Mouse (Mus musculus) heart, adult 11 months (tissue): Measurements from ENCODE around the gene Gm9945.

Experiments used
- DNase-seq: peaks from one replicate; pipeline ENCODE4 v3.0.0; 2022

The Gm9945 gene

DNA sequence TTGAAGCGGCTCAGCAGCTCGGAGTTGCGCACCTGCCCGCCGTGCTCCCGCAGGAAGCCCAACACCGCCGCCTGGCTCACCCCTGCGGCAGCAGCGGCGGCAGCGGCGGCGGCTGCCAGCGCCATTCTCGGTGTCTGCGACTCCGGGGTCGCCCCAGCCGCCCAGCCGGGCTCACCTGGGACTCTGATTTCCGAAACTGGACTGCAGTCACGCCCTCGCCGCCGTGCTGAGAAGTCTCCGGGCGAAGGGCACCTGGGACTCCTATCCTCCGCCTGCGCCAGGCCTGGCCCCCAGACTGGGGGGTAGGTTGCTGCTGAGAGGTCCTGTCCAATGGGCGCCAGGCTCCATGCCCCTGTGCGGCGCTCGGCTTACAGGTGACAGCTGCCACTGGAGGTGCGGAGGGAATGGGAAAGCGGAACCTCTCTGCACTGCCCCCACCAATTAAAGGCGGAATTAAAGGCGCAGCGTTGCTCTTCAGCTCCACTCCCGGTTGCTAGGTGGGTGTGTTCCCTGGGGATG is at the start of gene Gm9945, which contains the start of gene Sowaha:
TSS of gene Gm9945 (plus strand) at position 384 of the 519 bp plus-strand sequence.
TSS of gene Sowaha (minus strand) at position 492 of the 519 bp plus-strand sequence.
- no peak for DNase-seq

DNA sequence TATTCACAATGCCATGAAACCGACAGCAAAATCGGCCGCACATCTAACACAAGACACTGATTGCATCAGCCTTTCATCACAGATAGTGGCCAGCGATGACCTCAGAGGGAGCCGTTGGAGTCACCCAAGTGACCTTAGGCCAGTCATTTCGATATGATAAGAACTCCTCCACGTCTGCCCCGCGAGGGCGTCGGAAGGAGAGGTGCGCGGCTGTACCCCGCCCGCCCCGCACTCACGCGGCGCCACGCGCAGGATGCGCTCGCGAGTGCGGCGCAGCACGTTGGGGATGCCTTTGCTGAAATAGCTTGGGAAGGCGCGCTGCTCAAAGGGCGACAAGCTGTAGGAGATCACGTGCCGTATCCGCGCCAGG is 49.7 kb upstream of the Gm9945 start:
- no peak for DNase-seq

DNA sequence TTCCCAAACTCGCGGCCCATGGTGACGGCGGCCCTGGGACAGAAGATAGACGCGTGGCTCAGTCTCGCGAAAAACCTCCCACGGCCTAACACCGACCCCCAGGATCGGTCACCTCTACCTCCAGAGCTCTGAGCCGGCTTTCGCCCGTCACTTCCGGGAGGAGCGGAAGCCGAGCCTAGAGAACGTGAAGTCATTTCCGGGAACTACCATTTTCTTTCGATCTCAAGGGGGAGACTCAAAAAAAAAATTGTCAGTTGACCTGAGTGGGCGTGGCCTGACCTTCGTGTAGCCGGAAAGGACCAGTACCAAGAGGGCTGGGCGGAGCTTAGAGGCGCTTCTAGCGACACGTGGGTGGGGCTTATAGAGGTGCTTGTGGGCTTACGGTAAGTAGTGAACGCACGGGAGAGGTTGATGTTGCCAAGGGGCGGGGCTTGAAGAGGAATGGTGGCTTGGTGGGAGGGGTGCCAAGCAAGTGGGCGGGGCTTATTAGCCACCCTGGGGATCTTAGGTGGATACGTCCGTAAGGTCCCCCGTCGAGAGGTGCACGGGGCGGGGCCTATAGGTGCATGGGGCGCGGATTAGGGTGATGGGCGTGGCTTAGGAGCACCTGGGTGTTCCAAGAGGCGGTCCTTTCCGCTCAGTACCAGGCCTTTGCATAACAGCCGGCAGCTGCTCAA is 49.2 kb upstream of the Gm9945 start, which contains the start of the genes Uqcrq and Gdf9:
TSS of gene Uqcrq (minus strand) at position 162 of the 677 bp plus-strand sequence.
TSS of gene Gdf9 (plus strand) at position 354 of the 677 bp plus-strand sequence.
- DNase-seq = peak; percentile 100

DNA sequence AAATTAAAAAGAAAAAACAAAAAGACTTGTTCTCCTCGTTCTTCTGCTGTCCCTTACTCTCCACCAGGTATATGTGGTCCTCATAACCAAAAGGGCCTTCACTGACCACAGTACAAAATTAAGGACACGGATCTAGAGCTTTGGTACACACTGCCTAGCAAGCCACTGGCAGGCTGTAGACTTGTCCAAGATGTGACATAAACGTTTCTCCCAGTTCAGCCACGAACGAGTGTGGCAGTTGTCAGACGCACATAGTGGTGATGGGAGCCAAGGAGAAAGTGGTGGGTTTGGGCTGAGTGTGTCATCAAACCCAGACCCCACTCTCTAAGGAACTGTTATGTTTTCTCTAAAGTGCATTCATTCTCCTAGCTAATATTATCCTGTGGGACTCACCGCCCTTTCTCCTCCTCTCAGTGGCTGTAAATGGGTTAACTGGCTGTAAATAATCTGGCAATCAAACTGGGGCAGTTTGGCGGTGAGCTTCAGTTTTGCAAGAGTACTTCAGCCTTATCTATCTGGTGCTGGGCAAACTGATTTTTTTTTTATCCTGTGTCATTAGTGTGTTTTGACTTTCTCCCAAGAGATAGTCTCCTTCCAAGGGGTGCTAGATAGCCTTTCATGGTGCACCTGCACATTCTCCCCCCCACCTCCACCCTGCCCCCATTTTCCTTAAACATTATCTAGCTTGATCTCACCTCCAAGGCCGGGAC is 48.5 kb upstream of the Gm9945 start:
- DNase-seq = peak; percentile 72

DNA sequence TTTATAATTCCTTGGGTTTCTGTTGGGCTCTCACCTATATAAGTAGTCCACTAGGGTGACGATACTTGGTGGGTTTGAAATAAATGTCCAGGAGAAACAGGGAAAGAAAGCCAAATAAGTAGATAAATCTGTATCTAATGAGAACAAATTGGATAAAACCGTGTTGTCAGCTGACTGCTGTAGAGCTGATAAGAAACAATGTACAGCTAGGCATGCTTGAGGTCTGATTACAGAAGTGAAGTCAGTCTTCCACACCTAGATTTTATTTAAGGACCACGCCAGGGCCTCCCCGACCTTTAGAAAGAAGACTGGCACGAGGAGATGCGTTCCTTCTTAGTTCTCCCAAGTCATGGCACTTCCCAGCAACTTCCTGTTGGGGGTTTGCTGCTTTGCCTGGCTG is 46.9 kb upstream of the Gm9945 start:
- no peak for DNase-seq

DNA sequence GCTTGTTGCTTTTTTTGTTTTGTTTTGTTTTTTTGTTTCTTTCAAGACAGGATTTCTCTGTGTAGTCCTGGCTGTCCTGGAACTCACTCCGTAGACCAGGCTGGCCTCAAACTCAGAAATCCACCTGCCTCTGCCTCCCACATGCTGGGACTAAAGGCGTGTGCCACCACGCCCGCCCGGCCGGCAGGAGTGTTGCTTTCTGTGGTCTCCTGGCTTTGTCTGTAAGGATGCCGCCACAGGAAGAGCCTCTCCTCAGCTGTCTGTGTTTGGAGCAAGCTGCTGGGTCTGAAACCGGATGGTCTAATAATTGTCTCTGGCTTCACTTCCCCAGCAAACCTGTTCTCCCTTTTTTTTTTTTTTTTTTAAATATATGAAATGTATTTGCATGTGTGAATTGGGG is 44.5 kb upstream of the Gm9945 start:
- DNase-seq = no peak

DNA sequence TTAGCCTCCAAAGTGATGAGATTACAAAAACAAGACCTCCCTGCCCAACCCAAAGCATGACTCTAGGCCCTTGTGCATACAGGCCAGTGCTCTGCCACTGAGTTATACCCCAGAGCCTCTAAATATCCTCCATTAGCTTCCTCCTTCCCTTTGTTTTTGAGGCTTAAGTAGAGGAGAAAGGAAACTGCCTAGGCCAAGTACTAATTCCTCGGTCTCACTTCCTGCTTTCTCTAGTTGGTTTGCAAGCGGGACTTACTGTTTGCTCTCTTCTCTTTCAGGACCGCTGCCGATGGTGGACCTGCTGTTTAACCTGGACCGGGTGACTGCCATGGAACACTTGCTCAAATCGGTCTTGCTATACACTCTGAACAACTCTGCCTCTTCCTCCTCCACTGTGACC is 43.6 kb upstream of the Gm9945 start:
- no peak for DNase-seq

DNA sequence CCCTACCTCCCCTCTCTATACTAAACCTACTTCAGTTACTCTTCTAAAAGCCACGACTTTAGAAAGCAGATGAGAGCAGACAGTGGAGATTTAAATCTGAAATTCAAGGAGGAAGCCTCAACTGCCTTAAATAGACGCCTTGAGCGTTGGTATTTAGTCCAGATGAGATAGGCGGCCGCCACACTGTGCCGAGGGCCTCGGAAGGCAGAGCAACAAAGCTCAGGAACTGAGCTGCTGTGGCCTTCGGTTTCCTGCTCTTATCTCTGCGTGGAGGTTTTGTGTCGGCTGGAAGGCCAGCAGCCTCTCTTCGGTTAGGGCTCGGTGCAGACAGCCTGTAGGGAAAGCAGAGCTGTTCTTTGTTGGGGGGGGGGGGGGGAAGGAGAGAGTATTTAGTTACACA is 38.0 kb upstream of the Gm9945 start:
- no peak for DNase-seq

DNA sequence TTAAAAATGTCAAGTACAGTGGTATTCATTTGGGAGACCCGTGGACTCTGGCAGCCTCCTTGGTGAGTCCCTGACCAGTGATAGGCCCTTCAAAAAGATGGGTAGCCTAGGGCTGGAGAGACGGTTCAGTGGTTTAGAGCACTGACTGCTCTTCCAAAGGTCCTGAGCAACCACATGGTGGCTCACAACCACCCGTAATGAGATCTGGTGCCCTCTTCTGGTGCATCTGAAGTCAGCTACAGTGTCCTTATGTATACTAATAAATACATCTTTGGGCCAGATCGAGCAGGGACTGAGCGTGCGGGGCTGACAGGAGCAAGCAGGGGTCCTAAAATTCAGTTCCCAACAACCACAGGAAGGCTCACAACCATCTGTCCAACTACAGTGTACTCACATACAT is 36.1 kb upstream of the Gm9945 start:
- no peak for DNase-seq

DNA sequence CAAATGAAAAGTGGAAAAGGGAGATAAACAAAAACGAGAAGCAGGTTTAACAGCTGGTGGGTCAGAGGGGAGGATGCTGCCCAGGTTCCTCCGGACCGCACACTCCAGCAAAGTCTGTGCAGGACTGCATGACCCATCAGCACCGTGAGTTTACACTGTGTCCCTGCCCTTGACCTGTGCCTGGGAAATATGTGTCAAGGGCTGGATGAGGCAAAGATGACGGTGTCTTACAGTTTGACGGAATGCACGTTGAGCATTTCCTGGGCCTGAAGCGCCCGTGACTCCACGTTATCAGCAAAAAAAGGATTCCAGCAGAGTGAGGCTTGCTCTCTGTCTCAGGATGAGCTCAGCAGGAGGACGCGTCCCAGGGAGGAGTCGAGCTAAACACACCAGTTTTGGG is 34.4 kb upstream of the Gm9945 start:
- peak; percentile 83 for DNase-seq

DNA sequence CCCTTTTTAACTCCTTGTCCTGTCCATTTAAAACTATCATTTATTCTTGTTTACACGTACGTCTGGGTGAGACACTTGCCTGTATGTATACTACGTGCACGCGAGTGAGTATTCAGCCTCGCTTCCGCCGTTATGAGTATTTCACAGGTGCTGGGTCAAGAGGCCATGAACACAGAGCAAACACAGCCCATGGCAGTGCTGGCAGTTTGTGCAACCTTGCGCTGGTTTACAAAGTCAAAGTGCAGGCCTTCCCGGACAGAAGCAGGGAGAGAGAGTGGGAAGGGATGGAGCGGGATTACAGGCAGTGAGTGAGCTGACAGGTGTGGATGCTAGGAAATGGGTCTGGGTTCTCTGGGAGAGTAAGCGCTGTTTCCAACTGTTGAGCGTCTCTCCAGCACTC is 33.8 kb upstream of the Gm9945 start:
- no peak for DNase-seq

DNA sequence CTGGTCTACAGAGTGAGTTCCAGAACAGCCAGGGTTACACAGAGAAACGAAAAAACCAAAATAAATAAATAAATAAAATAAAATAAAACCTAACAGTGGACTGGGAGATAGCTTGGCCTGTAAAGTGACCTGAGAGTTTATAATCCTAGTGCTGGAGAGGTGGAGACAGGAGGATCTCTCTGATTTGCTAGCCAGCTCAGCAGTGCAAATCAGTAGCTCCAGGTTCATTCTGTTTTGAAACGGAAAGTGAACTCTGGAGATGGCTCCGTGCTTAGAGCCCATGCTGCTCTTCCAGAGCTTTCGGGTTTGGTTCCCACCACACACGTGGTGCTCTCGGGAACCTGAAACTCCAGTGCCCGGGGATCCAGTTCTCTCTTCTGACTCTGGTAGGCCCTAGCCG is 32.0 kb upstream of the Gm9945 start:
- DNase-seq = no peak

DNA sequence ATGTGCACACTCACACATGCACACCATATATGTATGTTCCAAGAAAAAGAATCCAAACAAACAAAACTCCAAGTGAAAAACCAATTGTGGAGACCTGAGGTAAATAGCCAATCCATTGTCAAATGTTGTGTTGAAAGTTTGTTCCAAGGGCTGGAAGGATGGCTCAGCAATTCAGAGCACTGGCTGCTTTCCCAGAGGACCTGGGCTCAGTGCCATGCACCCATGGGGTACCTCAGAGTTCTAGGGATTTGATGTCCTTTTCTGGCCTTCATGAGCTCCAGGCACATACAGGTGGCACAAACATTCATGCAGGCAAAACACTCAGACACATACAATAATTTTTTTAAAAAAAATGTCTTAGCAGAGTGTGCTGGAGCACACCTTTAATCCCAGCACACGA is 31.4 kb upstream of the Gm9945 start:
- peak; percentile 95 for DNase-seq

DNA sequence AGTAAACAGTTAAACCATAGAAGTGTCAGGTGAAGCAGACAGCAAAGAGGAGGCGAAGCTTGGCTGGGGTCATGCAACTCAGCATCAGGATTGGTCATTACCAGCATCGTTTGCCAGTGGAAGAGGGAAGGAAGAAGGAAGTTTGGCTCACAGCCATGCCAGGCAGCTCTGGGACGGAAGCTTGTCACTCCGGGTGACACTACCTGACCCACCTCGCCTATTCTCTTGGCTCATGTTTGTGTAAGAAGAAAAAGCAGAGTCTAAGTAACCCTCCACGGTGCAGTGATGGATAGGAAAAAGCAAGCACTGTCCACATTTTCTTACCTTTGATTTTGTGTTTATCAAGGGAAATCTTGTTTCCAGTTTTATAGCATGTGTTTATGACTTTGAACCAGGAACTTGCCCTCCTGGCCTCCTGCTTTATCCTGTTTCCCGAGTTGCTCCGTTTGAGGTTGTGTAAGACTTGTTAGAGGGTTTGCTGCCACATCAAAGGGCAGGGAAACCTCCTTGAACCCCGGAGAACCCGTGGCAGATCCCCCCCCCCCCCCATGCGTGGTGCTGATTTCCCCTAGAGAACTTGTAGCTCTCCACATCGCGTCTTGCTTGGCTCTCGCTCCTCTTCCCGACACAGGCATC is 29.8 kb upstream of the Gm9945 start:
- no peak for DNase-seq

DNA sequence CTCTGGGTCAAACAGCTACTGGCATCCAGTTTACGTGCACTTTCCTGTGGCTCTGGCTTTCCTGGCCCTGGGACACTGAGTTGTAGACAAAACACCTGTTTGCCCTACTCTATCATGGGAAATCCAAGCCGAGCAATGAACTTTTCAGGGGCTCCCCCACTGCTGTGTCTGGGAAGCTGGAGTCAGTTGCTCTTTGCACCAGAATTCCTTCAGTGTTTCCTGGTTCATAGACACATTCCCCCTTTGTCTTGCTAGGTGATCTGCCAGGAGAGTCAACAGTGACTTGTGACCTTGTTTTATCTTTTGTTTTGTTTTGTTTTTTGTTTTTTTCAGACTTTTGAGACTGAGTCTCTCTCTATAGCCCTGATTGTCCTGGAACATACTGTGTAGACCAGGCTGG is 28.6 kb upstream of the Gm9945 start:
- DNase-seq = no peak

DNA sequence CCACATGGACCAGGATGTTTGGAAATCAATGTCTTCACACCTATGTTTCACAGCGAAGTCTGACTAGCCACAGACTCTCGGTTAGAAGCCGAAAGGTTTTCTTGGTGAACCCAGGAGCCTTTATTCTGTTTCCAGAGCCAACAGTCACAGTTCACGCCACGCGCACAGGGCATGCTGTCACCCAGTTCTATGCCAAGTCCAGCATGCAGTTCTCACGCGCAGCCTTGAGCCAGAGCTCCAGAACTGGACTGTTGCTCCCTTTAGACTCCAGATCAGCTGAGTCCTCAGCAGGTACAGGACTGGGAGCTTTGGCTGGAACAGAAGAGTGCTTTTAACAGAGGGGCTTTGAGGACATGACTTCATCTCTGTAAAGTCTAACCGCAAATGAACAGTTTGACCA is 27.6 kb upstream of the Gm9945 start:
- no peak for DNase-seq

DNA sequence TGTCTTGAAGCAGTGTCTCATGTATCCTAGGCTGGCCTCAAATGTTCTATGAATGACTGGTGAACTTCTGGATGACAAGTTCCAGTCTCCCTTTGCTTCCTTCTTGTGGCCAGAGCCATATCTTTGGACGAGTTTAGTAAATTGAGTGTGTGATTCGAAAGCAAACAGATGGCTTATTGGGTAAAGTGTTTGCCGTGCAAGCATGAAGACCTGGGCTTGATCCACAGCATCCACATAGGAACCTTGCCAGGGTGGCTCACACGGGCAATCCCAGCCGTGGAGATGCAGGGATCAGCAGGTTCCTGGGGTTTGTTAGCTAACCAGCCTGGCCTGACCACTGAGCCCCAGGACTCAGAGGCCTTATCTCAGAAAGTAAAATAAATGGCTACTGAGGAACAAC is 26.9 kb upstream of the Gm9945 start:
- DNase-seq = no peak

DNA sequence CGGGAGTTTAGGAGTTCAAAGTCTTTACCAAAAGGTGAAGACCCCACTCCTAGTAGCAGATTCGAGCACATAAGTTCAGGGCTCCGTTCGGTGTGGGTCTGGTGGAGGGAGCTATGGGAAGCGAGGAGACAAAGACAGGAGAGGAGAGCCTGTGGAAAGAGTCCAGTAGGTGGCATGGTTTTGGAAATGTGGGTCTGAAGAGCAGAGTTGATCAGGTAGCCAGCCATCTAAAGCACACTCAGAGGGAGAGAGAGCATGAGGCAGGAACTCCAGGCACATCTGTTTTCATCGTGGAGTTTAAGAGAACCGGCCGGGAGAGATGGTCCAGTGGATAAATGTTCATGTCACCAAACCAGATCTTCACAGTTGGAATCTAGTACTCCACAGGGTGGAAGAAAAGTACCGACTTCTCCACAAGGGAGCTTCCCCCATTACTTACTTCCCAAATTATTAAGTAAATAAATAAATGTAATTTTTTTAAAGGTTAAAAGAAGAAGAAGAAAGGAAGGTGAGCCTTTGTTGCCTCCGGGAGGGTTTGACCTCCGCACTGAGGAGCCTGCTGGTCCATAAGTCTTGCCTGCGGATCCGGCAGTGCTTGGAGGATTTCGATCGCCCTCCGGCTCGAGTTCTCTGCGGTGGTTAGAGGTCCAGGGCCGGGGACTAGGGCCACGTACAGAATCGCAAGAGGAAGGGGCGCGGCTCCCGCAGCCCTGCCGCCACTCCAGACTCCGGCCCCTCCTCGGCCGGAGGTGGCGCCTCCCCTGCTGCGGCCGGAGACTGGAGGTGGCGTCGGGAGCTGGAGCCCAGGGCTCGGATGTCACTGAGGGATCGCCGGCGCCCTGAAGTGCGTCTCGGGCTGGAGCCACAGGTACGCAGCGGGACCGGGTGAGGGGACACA is 23.2 kb upstream of the Gm9945 start, which contains the start of the genes Gm10447 and Shroom1:
TSS of gene Gm10447 (minus strand) at position 637 of the 898 bp plus-strand sequence.
TSS of gene Shroom1 (plus strand) at position 732 of the 898 bp plus-strand sequence.
- DNase-seq = peak; percentile 97

DNA sequence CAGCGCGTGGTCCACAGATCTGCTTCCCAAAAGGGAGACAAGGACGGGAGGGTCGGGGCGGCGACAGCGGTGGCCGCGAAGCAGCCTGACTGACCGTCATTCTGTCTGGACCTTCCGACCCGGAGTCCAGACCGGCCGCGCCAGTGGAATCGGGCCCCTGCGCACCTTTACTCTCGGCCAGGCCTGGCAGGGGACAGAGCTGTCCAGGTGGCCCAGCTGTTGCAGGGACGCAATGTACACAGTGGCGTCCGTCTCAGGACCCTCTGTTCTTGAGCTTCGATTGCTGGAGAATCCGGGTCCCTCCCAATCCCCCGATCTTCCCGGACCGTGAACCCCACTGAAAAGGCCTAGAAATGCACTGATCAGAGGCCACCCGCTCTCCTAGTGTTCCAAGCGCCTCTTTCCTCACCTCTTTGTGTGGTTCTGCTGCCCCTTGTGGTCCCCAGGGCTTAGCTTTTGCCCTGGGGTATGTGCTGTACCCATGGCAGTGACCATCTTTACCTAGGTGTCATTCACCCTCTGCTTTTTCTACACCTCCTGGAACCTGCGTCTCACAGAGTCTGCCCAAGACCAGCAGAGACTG is 22.5 kb upstream of the Gm9945 start:
- no peak for DNase-seq

DNA sequence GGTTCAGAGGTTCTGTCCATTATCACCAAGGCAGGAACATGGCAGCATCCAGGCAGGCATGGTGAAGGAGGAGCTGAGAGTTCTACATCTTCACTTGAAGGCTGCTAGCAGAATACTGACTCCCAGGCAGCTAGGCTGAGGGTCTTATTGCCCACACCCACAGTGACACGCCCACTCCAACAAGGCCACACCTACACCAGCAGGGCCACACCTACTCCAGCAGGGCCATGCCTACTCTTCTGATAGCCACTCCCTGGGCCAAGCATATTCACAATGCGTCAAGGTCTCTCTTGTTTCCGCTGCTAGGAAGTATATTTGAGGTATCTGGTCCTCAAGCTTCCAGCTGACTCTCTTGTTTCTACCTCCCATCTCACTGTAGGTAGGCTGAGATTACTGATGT is 21.0 kb upstream of the Gm9945 start:
- no peak for DNase-seq

DNA sequence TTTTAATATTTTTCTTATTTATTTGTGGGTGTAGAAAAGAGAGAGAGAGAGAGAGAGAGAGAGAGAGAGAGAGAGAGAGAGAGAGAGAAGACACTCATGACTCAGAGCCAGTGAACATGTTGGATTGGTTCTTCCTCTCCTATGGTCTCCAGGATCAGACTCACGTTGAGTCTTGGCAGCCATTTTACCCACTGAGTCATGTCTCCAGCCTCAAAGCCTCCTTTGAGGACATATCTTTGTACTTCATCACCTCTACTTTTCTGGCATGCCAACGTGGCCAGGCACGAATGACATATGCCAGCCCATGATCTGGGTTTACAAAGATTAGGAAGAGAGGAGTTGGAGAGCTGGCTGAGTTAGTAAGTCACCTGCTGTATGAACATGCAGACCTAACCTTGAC is 19.8 kb upstream of the Gm9945 start:
- DNase-seq = no peak

DNA sequence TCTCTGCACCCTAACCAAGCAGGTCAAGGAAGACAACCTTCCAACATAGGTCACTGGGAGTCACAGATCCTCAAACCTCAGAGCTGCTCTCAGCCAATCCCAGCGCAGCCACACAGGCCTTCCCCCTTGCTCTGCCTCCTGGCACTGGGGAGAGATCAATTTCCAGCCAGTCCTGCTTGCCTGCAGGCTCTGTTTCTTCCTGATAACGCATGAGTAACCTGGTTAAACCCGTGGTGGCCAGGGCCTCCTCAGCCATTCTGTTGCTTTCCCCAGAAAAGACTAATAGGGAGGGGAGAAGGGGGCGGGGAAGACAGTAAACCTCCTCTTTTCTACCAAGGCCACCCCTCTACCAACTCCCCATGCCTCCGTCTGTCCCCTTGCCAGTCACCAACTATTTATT is 18.2 kb upstream of the Gm9945 start:
- DNase-seq = no peak
